Mouse (Mus musculus) bone marrow, adult 2 months (tissue): Measurements from ENCODE around the gene Actr2. TPM values are rescaled to one million over a fixed set of nuclear protein-coding genes. Genes with fewer than 3 reads are reported as not detected.
A peak's percentile ranks its signal among the peaks of the same experiment; 100 is the strongest.
"Not testable (repeated sequence)": the region's sequence is repeated elsewhere in the genome, so short reads cannot be mapped to it uniquely, and the experiment has no call there.

Source experiments
- H3K27ac ChIP-seq: fragments of 200-500 bp; 2 replicates; pipeline ENCODE4 v1.5.1; 2012; ENCODE audit warnings: low read depth, mild to moderate bottlenecking, control low read depth, inconsistent platforms, low read length; ENCODE audit not compliant: control insufficient read depth, poor library complexity, insufficient read depth
- H3K4me1 ChIP-seq: fragments of 200-500 bp; 2 replicates; pipeline ENCODE4 v1.6.1; 2011; ENCODE audit warnings: low read length; ENCODE audit not compliant: control insufficient read depth, insufficient read depth
- H3K4me3 ChIP-seq: fragments of 200-500 bp; replicated peaks from 2 replicates; pipeline ENCODE3; 2011; ENCODE audit warnings: mild to moderate bottlenecking, low read depth, low read length, control low read depth; ENCODE audit not compliant: control insufficient read depth
- CTCF ChIP-seq: fragments of 200-500 bp; IDR thresholded peaks from 2 replicates; pipeline ENCODE4 v1.5.1; 2011; ENCODE audit warnings: low read length, control low read depth; ENCODE audit not compliant: control insufficient read depth, insufficient read depth
- POLR2A ChIP-seq: fragments of 200-500 bp; IDR thresholded peaks from 2 replicates; pipeline ENCODE4 v1.6.1; 2011; ENCODE audit warnings: low read depth, mild to moderate bottlenecking, control low read depth, low read length, borderline replicate concordance; ENCODE audit not compliant: control insufficient read depth
- WGBS: fragments of 180-500 bp; shearing (Covaris S2); methylation state at CpG from one replicate; pipeline ENCODE4 v1.1.7; 2018; 5-methylcytosine and 5-hydroxymethylcytosine counted together
- polyA plus RNA-seq: library from polyadenylated mRNA; stranded (reverse); fragments of >200 nt; gene quantifications from 2 replicates; pipeline ENCODE4 v1.2.4, GENCODE M21; 2011; ENCODE audit warnings: low replicate concordance; ENCODE audit not compliant: missing spikeins, insufficient read depth, insufficient read length

The Actr2 gene
- 59.1 and 89.6 TPM in 2 replicates for polyA plus RNA-seq

- peak within 1 kb of the TSS; percentile 89 for H3K4me3 ChIP-seq
- WGBS = under 1% methylated on average over 56 of the region's 57 CpGs
- TF ChIP-seq CTCF = no peak
- peak; percentile 72 for TF ChIP-seq POLR2A
- no peaks in the 10 kb centered on the region; the same call in 1 of the 2 replicates for H3K4me1 ChIP-seq
- peak within 1 kb of the TSS; percentile 98 for H3K27ac ChIP-seq
Measured at GRCm38 (mm10) chr11:20112741-20113480, at the start of gene Actr2. Actr2 (minus strand) TSS chr11:20112913.

- Histone ChIP-seq H3K27ac (no peak overlapping the region), H3K4me3 (no peak overlapping the region), H3K4me1 (no peaks in the 10 kb centered on the region)
- TF ChIP-seq CTCF (no peak), POLR2A (no peak)
Measured at GRCm38 (mm10) chr11:20158879-20159278, 46.2 kb upstream of the Actr2 start.

GRCm38 (mm10) chr11:20153542-20153941, 40.8 kb upstream of the Actr2 start:
- not testable (repeated sequence) for H3K27ac ChIP-seq, H3K4me3 ChIP-seq, H3K4me1 ChIP-seq
- WGBS = 82% methylated on average over 5 of the region's 5 CpGs

GRCm38 (mm10) chr11:20152107-20152901, 39.6 kb upstream of the Actr2 start:
- no peak overlapping the region for H3K27ac ChIP-seq
- WGBS = 82% methylated on average over 4 of the region's 4 CpGs
- H3K4me1 ChIP-seq = no peaks in the 10 kb centered on the region
- no peak for TF ChIP-seq CTCF
- no peak for TF ChIP-seq POLR2A
- H3K4me3 ChIP-seq = no peak overlapping the region

GRCm38 (mm10) chr11:20151290-20151689, 38.6 kb upstream of the Actr2 start:
- Histone ChIP-seq H3K4me1 (no peaks in the 10 kb centered on the region), H3K4me3 (no peak overlapping the region), H3K27ac (no peak overlapping the region)
- 43% methylated on average over 5 of the region's 5 CpGs for WGBS
- TF ChIP-seq CTCF = no peak

- H3K27ac ChIP-seq = no peak overlapping the region
- no peak for TF ChIP-seq POLR2A
- TF ChIP-seq CTCF = no peak
Measured at GRCm38 (mm10) chr11:20149936-20150335, 37.2 kb upstream of the Actr2 start.

GRCm38 (mm10) chr11:20145383-20145782, 32.7 kb upstream of the Actr2 start:
- H3K4me3 ChIP-seq = no peak overlapping the region
- no peak overlapping the region for H3K27ac ChIP-seq
- 88% methylated on average over 9 of the region's 9 CpGs for WGBS
- TF ChIP-seq CTCF (no peak), POLR2A (no peak)
- H3K4me1 ChIP-seq = no peaks in the 10 kb centered on the region

More at GRCm38 (mm10) chr11:20149936-20150335, 37.2 kb upstream of the Actr2 start:
- H3K4me3 ChIP-seq = no peak overlapping the region
- WGBS = 84% methylated on average over 3 of the region's 3 CpGs
- H3K4me1 ChIP-seq = no peaks in the 10 kb centered on the region

GRCm38 (mm10) chr11:20144536-20145263, 32.0 kb upstream of the Actr2 start:
- 85% methylated on average over 9 of the region's 9 CpGs for WGBS
- Histone ChIP-seq H3K4me1 (no peaks in the 10 kb centered on the region), H3K4me3 (no peak overlapping the region), H3K27ac (no peak overlapping the region)
- TF ChIP-seq CTCF = no peak
- no peak for TF ChIP-seq POLR2A

GRCm38 (mm10) chr11:20143687-20144086, 31.0 kb upstream of the Actr2 start:
- H3K4me3 ChIP-seq, H3K4me1 ChIP-seq, H3K27ac ChIP-seq: not testable (repeated sequence)
- 83% methylated on average over 4 of the region's 4 CpGs for WGBS
